Comparison of ENCODE assay signal across 20 mouse cellular contexts in genomic region chr15:30718811-30719210, GRCm38 (mm10).
A peak's percentile ranks its signal among the peaks of the same experiment; 100 is the strongest.
DNase-seq lines count a peak whose midpoint lies in the region; ATAC-seq lines count a peak whose summit lies in the region.
"Had no signal": no experiment of that assay in that cellular context is flagged by ENCODE, and none has a peak within 500 bp of the region (broad histone marks: within the 10 kb centered on the region; RNA-seq: fewer than 3 reads in every experiment).

No protein-coding gene starts in this region.

- no peak overlapping the region for H3K4me3 ChIP-seq in kidney, embryonic 16.5 days (ENCODE audit: low read length)
- H3K4me3 ChIP-seq: heart, embryonic 12.5 days; hindbrain, embryonic 13.5 days; limb, embryonic 12.5 days; liver, embryonic 12.5 days had no signal

- peak; percentile 70 for ATAC-seq in cerebellum, adult (ENCODE audit: insufficient number of reproducible peaks, low FRiP score, low TSS enrichment)
- ATAC-seq in kidney, embryonic 16.5 days (ENCODE audit: low FRiP score, low TSS enrichment), result no peak
- ATAC-seq: forebrain, embryonic 14.5 days; liver, embryonic 12.5 days; midbrain, embryonic 16.5 days had no signal

- H3K4me1 ChIP-seq in kidney, embryonic 16.5 days (ENCODE audit: insufficient read depth, low read length), result no peaks in the 10 kb centered on the region
- H3K4me1 ChIP-seq: heart, embryonic 12.5 days; hindbrain, embryonic 13.5 days; limb, embryonic 12.5 days; liver, embryonic 12.5 days had no signal

- no peak for DNase-seq in cerebellum, postnatal 4 days (ENCODE audit: low spot score in 2 of 2)
- DNase-seq in layer of hippocampus, adult 18-20 months (ENCODE audit: low spot score in 2 of 2), result peak; percentile 38 to 68
- DNase-seq in layer of hippocampus, postnatal 25 days (ENCODE audit: extremely low spot score in 1 of 2, low spot score in 1 of 2), result no peak
- DNase-seq in cerebellum, adult 18-20 months, result peak; percentile 37 to 53
- peak; percentile 28 to 36 for DNase-seq in cerebellum, postnatal 36 days
- no peak for DNase-seq in thymus, adult 18-20 months
- DNase-seq: adrenal gland, adult 2 months; heart, postnatal 14 days; kidney, adult 8-10 months; kidney, postnatal 36 days; lung, embryonic 14.5 days; lung, postnatal 36 days had no signal

- H3K9ac ChIP-seq in kidney, embryonic 16.5 days (replicated peaks; ENCODE audit: low read length), result no peak overlapping the region
- H3K9ac ChIP-seq: heart, embryonic 12.5 days; hindbrain, embryonic 13.5 days; limb, embryonic 12.5 days; liver, embryonic 12.5 days; lung, embryonic 14.5 days had no signal

- H3K4me2 ChIP-seq in kidney, embryonic 16.5 days (replicated peaks; ENCODE audit: low read depth, low read length), result no peak overlapping the region
- H3K4me2 ChIP-seq: heart, embryonic 12.5 days; hindbrain, embryonic 13.5 days; limb, embryonic 12.5 days; liver, embryonic 12.5 days; lung, embryonic 14.5 days had no signal

- H3K9me3 ChIP-seq in kidney, embryonic 16.5 days (ENCODE audit: low read length), result no peaks in the 10 kb centered on the region
- H3K9me3 ChIP-seq: heart, embryonic 12.5 days; hindbrain, embryonic 13.5 days; limb, embryonic 12.5 days; liver, embryonic 12.5 days had no signal

- H3K27ac ChIP-seq in kidney, embryonic 16.5 days (ENCODE audit: low read length), result no peak overlapping the region
- H3K27ac ChIP-seq: hindbrain, embryonic 13.5 days; limb, embryonic 12.5 days; liver, embryonic 12.5 days had no signal

- H3K36me3 ChIP-seq in kidney, embryonic 16.5 days (ENCODE audit: insufficient read depth, low read length), result no peaks in the 10 kb centered on the region
- H3K36me3 ChIP-seq: heart, embryonic 12.5 days; hindbrain, embryonic 13.5 days; limb, embryonic 12.5 days; liver, embryonic 12.5 days had no signal

- WGBS in kidney, embryonic 16.5 days, result 84% methylated on average over 3 of the region's 3 CpGs

- H3K27me3 ChIP-seq in kidney, embryonic 16.5 days (ENCODE audit: insufficient read depth, low read length), result no peaks in the 10 kb centered on the region
- H3K27me3 ChIP-seq: heart, embryonic 12.5 days; hindbrain, embryonic 13.5 days; limb, embryonic 12.5 days; liver, embryonic 12.5 days had no signal

Comparison
In these comparisons a context has a peak if more than half of its experiments do, and no peak if none do; other contexts are left out.
1. DNase-seq: peak in layer of hippocampus, adult 18-20 months (2 of 2), cerebellum, adult 18-20 months (2 of 2) and cerebellum, postnatal 36 days (2 of 2); none in cerebellum, postnatal 4 days (0 of 2), layer of hippocampus, postnatal 25 days (0 of 2) and thymus, adult 18-20 months (0 of 2).